Mouse (Mus musculus) thymus, postnatal 10 days (tissue): ENCODE data around the gene Gfod2.
A peak's percentile ranks its signal among the peaks of the same experiment; 100 is the strongest.

ENCODE experiments used
- DNase-seq, 2 experiments: peaks; one replicate each; pipeline ENCODE4 v3.0.0; 2021; ENCODE audit warnings: low spot score in 2 of 2

Gfod2 gene

GRCm38 (mm10) chr8:105704146-105704812 lies 54.2 kb downstream of the Gfod2 start:
- peak in 1 of 2 experiments; percentile 8 for DNase-seq

- DNase-seq = no peak
Measured at GRCm38 (mm10) chr8:105702731-105703415, 55.6 kb downstream of the Gfod2 start.

- DNase-seq = peak in 1 of 2 experiments; percentile 7
Measured at GRCm38 (mm10) chr8:105702001-105702401, 56.5 kb downstream of the Gfod2 start.

- peak; percentile 89 to 98 for DNase-seq
Measured at GRCm38 (mm10) chr8:105700966-105701824, 57.3 kb downstream of the Gfod2 start, which contains the start of the genes Acd and Pard6a. Gene Acd, minus strand, starts transcription at chr8:105701102. Gene Pard6a, plus strand, starts transcription at chr8:105701148.

GRCm38 (mm10) chr8:105700566-105700965 lies 57.9 kb downstream of the Gfod2 start:
- peak; percentile 34 to 39 for DNase-seq

GRCm38 (mm10) chr8:105699488-105700215 lies 58.8 kb downstream of the Gfod2 start:
- no peak for DNase-seq

- no peak for DNase-seq
Measured at GRCm38 (mm10) chr8:105698734-105699133, 59.7 kb downstream of the Gfod2 start.

GRCm38 (mm10) chr8:105697196-105697780 lies 61.2 kb downstream of the Gfod2 start:
- no peak for DNase-seq

- no peak for DNase-seq
Measured at GRCm38 (mm10) chr8:105695080-105695780, 63.2 kb downstream of the Gfod2 start.

- DNase-seq = no peak
Measured at GRCm38 (mm10) chr8:105694051-105694799, 64.2 kb downstream of the Gfod2 start.

- peak in 1 of 2 experiments; percentile 12 for DNase-seq
Measured at GRCm38 (mm10) chr8:105693648-105694047, 64.8 kb downstream of the Gfod2 start.

- DNase-seq = no peak
Measured at GRCm38 (mm10) chr8:105692449-105693182, 65.8 kb downstream of the Gfod2 start.

- DNase-seq = no peak
Measured at GRCm38 (mm10) chr8:105690978-105691377, 67.5 kb downstream of the Gfod2 start.

- DNase-seq = no peak
Measured at GRCm38 (mm10) chr8:105689983-105690360, 68.5 kb downstream of the Gfod2 start.

GRCm38 (mm10) chr8:105689256-105689982 lies 69.0 kb downstream of the Gfod2 start:
- no peak for DNase-seq

GRCm38 (mm10) chr8:105688242-105688752 lies 70.2 kb downstream of the Gfod2 start:
- DNase-seq = peak in 1 of 2 experiments; percentile 4

GRCm38 (mm10) chr8:105687512-105687911 lies 71.0 kb downstream of the Gfod2 start:
- DNase-seq = peak in 1 of 2 experiments; percentile 8

GRCm38 (mm10) chr8:105686551-105686950 lies 71.9 kb downstream of the Gfod2 start:
- DNase-seq = peak; percentile 48 to 54
